Mouse (Mus musculus): Measurements from ENCODE around the gene Golga2.

GRCm38 (mm10) chr2:32238708-32239435 is 48.3 kb upstream of the Golga2 start:
- no peak for TF ChIP-seq CTCF (IDR thresholded peaks at IDR 0.05; ENCODE audit: low read depth)
- TF ChIP-seq EP300 (IDR thresholded peaks at IDR 0.05; ENCODE audit: low read depth): no peak

Data from liver, postnatal 0 days (tissue).